Mouse (Mus musculus) midbrain, embryonic 13.5 days (tissue): ENCODE results near the gene Car5a. TPM values are rescaled to one million over a fixed set of nuclear protein-coding genes. Genes with fewer than 3 reads are reported as not detected.

Experiments used
- ATAC-seq: fragments of 200-750 bp; cut with Nextera tagmentation; 2 replicates; pipeline ENCODE4 v1.8.0; 2017; ENCODE audit warnings: mild to moderate bottlenecking, moderate TSS enrichment, moderate library complexity
- H3K27ac ChIP-seq: fragments of 300-500 bp; sonication (generic); 2 replicates; pipeline ENCODE4 v1.5.1; 2015; ENCODE audit warnings: inconsistent platforms, mild to moderate bottlenecking, moderate library complexity
- H3K27me3 ChIP-seq: fragments of 300-500 bp; sonication (generic); 2 replicates; pipeline ENCODE4 v1.6.1; 2015; ENCODE audit warnings: mild to moderate bottlenecking, inconsistent platforms
- H3K36me3 ChIP-seq: fragments of 300-500 bp; sonication (generic); 2 replicates; pipeline ENCODE4 v1.6.1; 2015; ENCODE audit warnings: mild to moderate bottlenecking, inconsistent platforms
- H3K4me1 ChIP-seq: fragments of 300-500 bp; sonication (generic); replicated peaks from 2 replicates; pipeline ENCODE4 v1.6.1; 2015; ENCODE audit warnings: inconsistent platforms
- H3K4me2 ChIP-seq: fragments of 300-500 bp; sonication (generic); replicated peaks from 2 replicates; pipeline ENCODE4 v1.6.1; 2015; ENCODE audit warnings: moderate library complexity, mild to moderate bottlenecking, inconsistent platforms
- H3K4me3 ChIP-seq: fragments of 300-500 bp; sonication (generic); replicated peaks from 2 replicates; pipeline ENCODE4 v1.5.1; 2015; ENCODE audit warnings: mild to moderate bottlenecking, inconsistent platforms
- H3K9ac ChIP-seq: fragments of 300-500 bp; sonication (generic); replicated peaks from 2 replicates; pipeline ENCODE4 v1.6.1; 2015; ENCODE audit warnings: mild to moderate bottlenecking, inconsistent platforms
- H3K9me3 ChIP-seq: fragments of 300-500 bp; sonication (generic); 2 replicates; pipeline ENCODE4 v1.6.1; 2016; ENCODE audit warnings: mild to moderate bottlenecking, inconsistent platforms
- WGBS: fragments of 180-500 bp; shearing (Covaris S2); methylation state at CpG from one replicate; pipeline ENCODE4 v1.1.7; 2015; 5-methylcytosine and 5-hydroxymethylcytosine counted together
- polyA plus RNA-seq: library from polyadenylated mRNA; unstranded; fragments of >200 nt; fragmentation: Nextera tagmentation; extraction: Ambion mirVana; gene quantifications from 2 replicates; pipeline ENCODE4 v1.2.1, GENCODE M21; 2015

Car5a gene
- polyA plus RNA-seq, 1 experiment from 2014 or later, result 0.12 TPM

GRCm38 (mm10) chr8:121930047-121930446 is 14.7 kb downstream of the Car5a start:
- Histone ChIP-seq H3K4me1 (peaks cover 11% of the 10 kb centered on the region), H3K27me3 (no peaks in the 10 kb centered on the region), H3K36me3 (no peaks in the 10 kb centered on the region), H3K9me3 (no peaks in the 10 kb centered on the region), H3K4me2 (no peak overlapping the region), H3K27ac (no peak overlapping the region), H3K4me3 (no peak overlapping the region), H3K9ac (no peak overlapping the region)
- WGBS, result 81% methylated on average over 4 of the region's 4 CpGs
- ATAC-seq, result no peak

GRCm38 (mm10) chr8:121927316-121927715 is 17.4 kb downstream of the Car5a start:
- WGBS, result 48% methylated on average over 8 of the region's 8 CpGs

GRCm38 (mm10) chr8:121926266-121926665 is 18.4 kb downstream of the Car5a start:
- Histone ChIP-seq H3K4me1 (no peaks in the 10 kb centered on the region), H3K4me3 (no peak overlapping the region), H3K9ac (no peak overlapping the region), H3K36me3 (no peaks in the 10 kb centered on the region), H3K4me2 (no peak overlapping the region), H3K27me3 (no peaks in the 10 kb centered on the region), H3K27ac (no peak overlapping the region), H3K9me3 (no peaks in the 10 kb centered on the region)
- WGBS, result 69% methylated on average over 8 of the region's 8 CpGs
- ATAC-seq, result no peak

More at GRCm38 (mm10) chr8:121927316-121927715, 17.4 kb downstream of the Car5a start:
- no peaks in the 10 kb centered on the region for H3K27me3 ChIP-seq
- H3K9me3 ChIP-seq, result no peaks in the 10 kb centered on the region
- H3K27ac ChIP-seq, result no peak overlapping the region
- H3K4me1 ChIP-seq, result no peaks in the 10 kb centered on the region; the same call in 1 of the 2 replicates
- no peaks in the 10 kb centered on the region for H3K36me3 ChIP-seq
- H3K9ac ChIP-seq, result no peak overlapping the region
- H3K4me3 ChIP-seq, result no peak overlapping the region
- ATAC-seq, result peak; percentile 51; the same call in 1 of the 2 replicates
- no peak overlapping the region for H3K4me2 ChIP-seq

- Histone ChIP-seq H3K4me3 (no peak overlapping the region), H3K4me1 (no peaks in the 10 kb centered on the region), H3K9ac (no peak overlapping the region), H3K9me3 (no peaks in the 10 kb centered on the region), H3K36me3 (no peaks in the 10 kb centered on the region), H3K27me3 (no peaks in the 10 kb centered on the region), H3K27ac (no peak overlapping the region), H3K4me2 (no peak overlapping the region)
- ATAC-seq, result peak; percentile 24
- 30% methylated on average over 10 of the region's 10 CpGs for WGBS
Measured at GRCm38 (mm10) chr8:121925624-121926023, 19.1 kb downstream of the Car5a start.

- 92% methylated on average over 5 of the region's 5 CpGs for WGBS
- no peak for ATAC-seq
- H3K4me3 ChIP-seq, result no peak overlapping the region
- no peak overlapping the region for H3K4me2 ChIP-seq
- H3K36me3 ChIP-seq, result no peaks in the 10 kb centered on the region
- H3K27me3 ChIP-seq, result no peaks in the 10 kb centered on the region
- no peak overlapping the region for H3K27ac ChIP-seq
- H3K4me1 ChIP-seq, result peaks cover 4% of the 10 kb centered on the region; the same call in 1 of the 2 replicates
- no peak overlapping the region for H3K9ac ChIP-seq
- H3K9me3 ChIP-seq, result no peaks in the 10 kb centered on the region
Measured at GRCm38 (mm10) chr8:121924681-121925080, 20.0 kb downstream of the Car5a start.

- Histone ChIP-seq H3K36me3 (no peaks in the 10 kb centered on the region), H3K4me2 (no peak overlapping the region), H3K4me3 (no peak overlapping the region), H3K9ac (no peak overlapping the region), H3K27ac (0 out of 2 replicates have a peak overlapping the region, but pooled peaks have one; percentile 30), H3K9me3 (no peaks in the 10 kb centered on the region), H3K4me1 (peaks cover 8% of the 10 kb centered on the region; the same call in 1 of the 2 replicates), H3K27me3 (no peaks in the 10 kb centered on the region)
- 79% methylated on average over 8 of the region's 8 CpGs for WGBS
- ATAC-seq, result 0 out of 2 replicates have a peak, but pooled peaks have one; percentile 46
Measured at GRCm38 (mm10) chr8:121922101-121922500, 22.6 kb downstream of the Car5a start.

- 74% methylated on average over 8 of the region's 8 CpGs for WGBS
- H3K4me3 ChIP-seq, result no peak overlapping the region
- no peaks in the 10 kb centered on the region for H3K27me3 ChIP-seq
- H3K4me1 ChIP-seq, result peaks cover 8% of the 10 kb centered on the region; the same call in 1 of the 2 replicates
- no peaks in the 10 kb centered on the region for H3K36me3 ChIP-seq
- H3K4me2 ChIP-seq, result no peak overlapping the region
- peak overlapping the region; percentile 30; the same call in 1 of the 2 replicates for H3K27ac ChIP-seq
- ATAC-seq, result no peak
- no peak overlapping the region for H3K9ac ChIP-seq
- no peaks in the 10 kb centered on the region for H3K9me3 ChIP-seq
Measured at GRCm38 (mm10) chr8:121921582-121921981, 23.1 kb downstream of the Car5a start.

GRCm38 (mm10) chr8:121919731-121920130 is 25.0 kb downstream of the Car5a start:
- Histone ChIP-seq H3K4me2 (no peak overlapping the region), H3K9ac (no peak overlapping the region), H3K27ac (no peak overlapping the region), H3K4me1 (peaks cover 8% of the 10 kb centered on the region; the same call in 1 of the 2 replicates), H3K9me3 (no peaks in the 10 kb centered on the region), H3K4me3 (no peak overlapping the region), H3K27me3 (no peaks in the 10 kb centered on the region), H3K36me3 (no peaks in the 10 kb centered on the region)
- WGBS, result 55% methylated on average over 3 of the region's 3 CpGs
- no peak for ATAC-seq

- Histone ChIP-seq H3K36me3 (no peaks in the 10 kb centered on the region), H3K27ac (no peak overlapping the region; the same call in 1 of the 2 replicates), H3K27me3 (no peaks in the 10 kb centered on the region), H3K4me2 (no peak overlapping the region), H3K9ac (no peak overlapping the region), H3K4me3 (no peak overlapping the region), H3K9me3 (no peaks in the 10 kb centered on the region), H3K4me1 (peaks cover 8% of the 10 kb centered on the region; the same call in 1 of the 2 replicates)
- no peak for ATAC-seq
- WGBS, result 86% methylated on average over 4 of the region's 4 CpGs
Measured at GRCm38 (mm10) chr8:121919158-121919557, 25.5 kb downstream of the Car5a start.

- 83% methylated on average over 8 of the region's 8 CpGs for WGBS
- no peak overlapping the region for H3K9ac ChIP-seq
- no peak overlapping the region for H3K4me2 ChIP-seq
- no peaks in the 10 kb centered on the region for H3K36me3 ChIP-seq
- peaks cover 10% of the 10 kb centered on the region for H3K27me3 ChIP-seq
- H3K27ac ChIP-seq, result no peak overlapping the region
- ATAC-seq, result no peak
- H3K4me1 ChIP-seq, result peaks cover under 1% of the 10 kb centered on the region; the same call in 1 of the 2 replicates
- no peaks in the 10 kb centered on the region for H3K9me3 ChIP-seq
- H3K4me3 ChIP-seq, result no peak overlapping the region
Measured at GRCm38 (mm10) chr8:121913378-121913777, 31.3 kb downstream of the Car5a start.

- 75% methylated on average over 3 of the region's 3 CpGs for WGBS
- ATAC-seq, result no peak
Measured at GRCm38 (mm10) chr8:121912831-121913230, 31.9 kb downstream of the Car5a start.

GRCm38 (mm10) chr8:121911987-121912386 is 32.7 kb downstream of the Car5a start:
- Histone ChIP-seq H3K27ac (peak overlapping the region; percentile 19; the same call in 1 of the 2 replicates), H3K9me3 (no peaks in the 10 kb centered on the region), H3K27me3 (peaks cover 12% of the 10 kb centered on the region), H3K4me1 (peaks cover 8% of the 10 kb centered on the region), H3K36me3 (no peaks in the 10 kb centered on the region), H3K4me3 (no peak overlapping the region), H3K9ac (no peak overlapping the region), H3K4me2 (no peak overlapping the region)
- no peak for ATAC-seq
- WGBS, result 64% methylated on average over 7 of the region's 7 CpGs

More at GRCm38 (mm10) chr8:121912831-121913230, 31.9 kb downstream of the Car5a start:
- Histone ChIP-seq H3K4me3 (no peak overlapping the region), H3K9ac (no peak overlapping the region), H3K27me3 (peaks cover 12% of the 10 kb centered on the region), H3K4me2 (no peak overlapping the region), H3K4me1 (peaks cover 6% of the 10 kb centered on the region), H3K36me3 (no peaks in the 10 kb centered on the region), H3K9me3 (no peaks in the 10 kb centered on the region), H3K27ac (no peak overlapping the region)

GRCm38 (mm10) chr8:121911400-121911799 is 33.3 kb downstream of the Car5a start:
- H3K27ac ChIP-seq, result 0 out of 2 replicates have a peak overlapping the region, but pooled peaks have one; percentile 19
- WGBS, result 87% methylated on average over 6 of the region's 6 CpGs

More at GRCm38 (mm10) chr8:121911400-121911799, 33.3 kb downstream of the Car5a start:
- Histone ChIP-seq H3K9ac (no peak overlapping the region), H3K27me3 (peaks cover 12% of the 10 kb centered on the region), H3K4me2 (no peak overlapping the region), H3K36me3 (no peaks in the 10 kb centered on the region), H3K4me1 (peaks cover 13% of the 10 kb centered on the region), H3K4me3 (no peak overlapping the region), H3K9me3 (no peaks in the 10 kb centered on the region)
- ATAC-seq, result no peak
